Comparison of ENCODE assay signal across 10 mouse cellular contexts in the genomic region with DNA sequence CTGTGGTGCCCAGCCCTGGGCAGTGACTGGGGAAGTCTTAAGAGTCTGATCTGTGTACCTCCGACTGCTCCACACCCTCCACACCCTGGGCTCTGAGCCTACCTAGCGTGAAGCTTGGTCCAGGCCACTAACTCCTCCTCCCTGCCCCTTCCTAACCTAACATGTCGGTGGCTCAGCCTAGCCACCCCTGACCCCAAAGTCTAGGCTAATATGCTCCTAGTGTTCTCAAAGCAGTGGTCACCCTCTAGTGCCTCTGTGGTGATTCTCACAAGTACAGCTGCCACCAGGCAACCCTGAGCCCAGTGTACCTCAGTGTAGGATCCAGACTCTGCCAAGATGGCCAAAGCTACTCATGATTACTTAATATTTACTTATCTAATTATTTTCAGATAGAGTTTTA. TPM values are rescaled to one million over a fixed set of nuclear protein-coding genes. Genes with fewer than 3 reads are reported as not detected.
DNase-seq lines count a peak whose midpoint lies in the region; ATAC-seq and TF ChIP-seq lines count a peak whose summit lies in the region.
"Had no signal": no experiment of that assay in that cellular context is flagged by ENCODE, and none has a peak within 500 bp of the region (broad histone marks: within the 10 kb centered on the region; RNA-seq: fewer than 3 reads in every experiment).

No protein-coding gene starts in this region.

- 70% methylated on average over 3 of the region's 3 CpGs for WGBS in forebrain, embryonic 12.5 days
- 82% methylated on average over 3 of the region's 3 CpGs for WGBS in forebrain, postnatal 0 days
- 74% methylated on average over 3 of the region's 3 CpGs for WGBS in midbrain, embryonic 12.5 days

- H3K4me1 ChIP-seq in forebrain, embryonic 12.5 days: peaks cover 3% of the 10 kb centered on the region
- H3K4me1 ChIP-seq in forebrain, postnatal 0 days (ENCODE audit: insufficient read depth): 0 out of 2 replicates have a peak, but pooled peaks cover 3% of the 10 kb centered on the region
- no peaks in the 10 kb centered on the region for H3K4me1 ChIP-seq in testis, adult 2 months (ENCODE audit: control insufficient read depth, insufficient read depth, low read length)
- H3K4me1 ChIP-seq in midbrain, embryonic 12.5 days: 0 out of 2 replicates have a peak, but pooled peaks cover 3% of the 10 kb centered on the region

- H3K4me3 ChIP-seq in forebrain, embryonic 12.5 days (replicated peaks): no peak overlapping the region
- H3K4me3 ChIP-seq in forebrain, postnatal 0 days (ENCODE audit: low read depth, low read length): no peak overlapping the region
- peak overlapping the region; percentile 56 for H3K4me3 ChIP-seq in testis, adult 2 months (ENCODE audit: control insufficient read depth, low read depth, low read length)
- no peak overlapping the region for H3K4me3 ChIP-seq in midbrain, embryonic 12.5 days
- H3K4me3 ChIP-seq: left cerebral cortex, adult 2 months had no signal

- TF ChIP-seq CTCF in forebrain, postnatal 0 days (IDR thresholded peaks at IDR 0.05; ENCODE audit: low read depth): no peak
- no peak for TF ChIP-seq CTCF in testis, adult 2 months (IDR thresholded peaks at IDR 0.05; ENCODE audit: control insufficient read depth, insufficient read depth, insufficient replicate concordance, low read depth, low read length)

- no peak overlapping the region for H3K4me2 ChIP-seq in forebrain, embryonic 12.5 days
- no peak overlapping the region for H3K4me2 ChIP-seq in forebrain, postnatal 0 days (ENCODE audit: low read depth)
- no peak overlapping the region for H3K4me2 ChIP-seq in midbrain, embryonic 12.5 days (replicated peaks)

- H3K27me3 ChIP-seq in forebrain, embryonic 12.5 days: no peaks in the 10 kb centered on the region; the same call in 1 of the 2 replicates
- no peaks in the 10 kb centered on the region for H3K27me3 ChIP-seq in forebrain, postnatal 0 days (ENCODE audit: insufficient read depth, low read length)
- H3K27me3 ChIP-seq in testis, adult 2 months (ENCODE audit: control insufficient read depth, insufficient read depth, low read length): no peaks in the 10 kb centered on the region
- no peaks in the 10 kb centered on the region for H3K27me3 ChIP-seq in midbrain, embryonic 12.5 days

- DNase-seq in forebrain, postnatal 0 days: no peak
- DNase-seq in testis, postnatal 14 days (ENCODE audit: low spot score): no peak
- DNase-seq in urinary bladder, postnatal 36 days (ENCODE audit: low spot score in 2 of 2): no peak
- no peak for DNase-seq in frontal cortex, postnatal 36 days (ENCODE audit: low spot score in 2 of 2)
- DNase-seq in urinary bladder, postnatal 25 days (ENCODE audit: low spot score): no peak

- no peak for TF ChIP-seq POLR2A in testis, adult 2 months (IDR thresholded peaks at IDR 0.05; ENCODE audit: control insufficient read depth, low read depth, low read length)

- H3K27ac ChIP-seq in forebrain, embryonic 12.5 days: no peak overlapping the region
- no peak overlapping the region for H3K27ac ChIP-seq in forebrain, postnatal 0 days (ENCODE audit: low read depth, low read length)
- no peak overlapping the region for H3K27ac ChIP-seq in testis, adult 2 months (ENCODE audit: control insufficient read depth, insufficient read depth, low read depth, low read length)
- H3K27ac ChIP-seq in midbrain, embryonic 12.5 days (replicated peaks): no peak overlapping the region
- H3K27ac ChIP-seq: left cerebral cortex, adult 2 months had no signal

- no peak overlapping the region for H3K9ac ChIP-seq in forebrain, embryonic 12.5 days
- H3K9ac ChIP-seq in forebrain, postnatal 0 days: no peak overlapping the region
- H3K9ac ChIP-seq in midbrain, embryonic 12.5 days (replicated peaks): no peak overlapping the region

- peak; percentile 33; the same call in 1 of the 2 replicates for ATAC-seq in forebrain, embryonic 12.5 days (ENCODE audit: low FRiP score)
- ATAC-seq in forebrain, postnatal 0 days: no peak
- peak; percentile 44; the same call in 1 of the 2 replicates for ATAC-seq in midbrain, embryonic 12.5 days (ENCODE audit: low FRiP score, low read depth)

- H3K36me3 ChIP-seq in forebrain, embryonic 12.5 days (replicated peaks): no peaks in the 10 kb centered on the region
- H3K36me3 ChIP-seq in forebrain, postnatal 0 days (ENCODE audit: insufficient read depth): no peaks in the 10 kb centered on the region
- no peaks in the 10 kb centered on the region for H3K36me3 ChIP-seq in testis, adult 2 months (ENCODE audit: control insufficient read depth, insufficient read depth, low read length)
- no peaks in the 10 kb centered on the region for H3K36me3 ChIP-seq in midbrain, embryonic 12.5 days

- H3K9me3 ChIP-seq in forebrain, embryonic 12.5 days: no peaks in the 10 kb centered on the region
- H3K9me3 ChIP-seq in forebrain, postnatal 0 days (ENCODE audit: low read length): no peaks in the 10 kb centered on the region
- H3K9me3 ChIP-seq in midbrain, embryonic 12.5 days: 0 out of 2 replicates have a peak, but pooled peaks cover 5% of the 10 kb centered on the region

RNA-seq across cellular contexts. Expression of gene Cfap100, which starts 6.1 kb away (rescaled TPM):
- polyA plus RNA-seq in forebrain, embryonic 12.5 days (2016; fragmentation: Nextera tagmentation; extraction: Ambion mirVana): 1.9 and 2.6 TPM in 2 replicates
- 3.4 and 6.5 TPM in 2 replicates for total RNA-seq in forebrain, postnatal 0 days (2014; rRNA removed)
- 4.0 and 4.9 TPM in 2 replicates for polyA plus RNA-seq in forebrain, postnatal 0 days (2015; fragmentation: Nextera tagmentation; extraction: Ambion mirVana)
- 51.7 and 65.0 TPM in 2 replicates for polyA plus RNA-seq in testis, adult 2 months (2012; rRNA removed)
- polyA plus RNA-seq in midbrain, embryonic 12.5 days (2016; fragmentation: Nextera tagmentation; extraction: Ambion mirVana): 3.5 and 4.3 TPM in 2 replicates
- total RNA-seq: megakaryocyte progenitor cell, adult 5-6 weeks had no signal

RNA-seq across cellular contexts. Expression of gene Klf15, which starts 27.7 kb away (rescaled TPM):
- polyA plus RNA-seq in forebrain, embryonic 12.5 days (2016; fragmentation: Nextera tagmentation; extraction: Ambion mirVana): 3.8 and 4.3 TPM in 2 replicates
- total RNA-seq in forebrain, postnatal 0 days (2014; rRNA removed): 16.6 and 24.6 TPM in 2 replicates
- 16.2 and 17.5 TPM in 2 replicates for polyA plus RNA-seq in forebrain, postnatal 0 days (2015; fragmentation: Nextera tagmentation; extraction: Ambion mirVana)
- 7.6 and 7.7 TPM in 2 replicates for polyA plus RNA-seq in testis, adult 2 months (2012; rRNA removed)
- 5.3 and 5.5 TPM in 2 replicates for polyA plus RNA-seq in midbrain, embryonic 12.5 days (2016; fragmentation: Nextera tagmentation; extraction: Ambion mirVana)

RNA-seq across cellular contexts. Expression of gene Aldh1l1, which starts 51.5 kb away (rescaled TPM):
- 2.0 TPM in 2 replicates for polyA plus RNA-seq in forebrain, embryonic 12.5 days (2016; fragmentation: Nextera tagmentation; extraction: Ambion mirVana)
- 70.2 and 71.3 TPM in 2 replicates for total RNA-seq in forebrain, postnatal 0 days (2014; rRNA removed)
- polyA plus RNA-seq in forebrain, postnatal 0 days (2015; fragmentation: Nextera tagmentation; extraction: Ambion mirVana): 54.2 and 67.8 TPM in 2 replicates
- 7.2 and 9.6 TPM in 2 replicates for polyA plus RNA-seq in testis, adult 2 months (2012; rRNA removed)
- polyA plus RNA-seq in midbrain, embryonic 12.5 days (2016; fragmentation: Nextera tagmentation; extraction: Ambion mirVana): 8.8 and 11.6 TPM in 2 replicates
